Mouse (Mus musculus) forebrain, embryonic 11.5 days (tissue): ENCODE data around the gene Nrxn3. TPM values are rescaled to one million over a fixed set of nuclear protein-coding genes. Genes with fewer than 3 reads are reported as not detected.

Experiments used
- ATAC-seq: fragments of 200-750 bp; cut with Nextera tagmentation; replicated peaks from 2 replicates; pipeline ENCODE4 v1.8.0; 2017; ENCODE audit warnings: moderate TSS enrichment; ENCODE audit not compliant: low FRiP score
- DNase-seq: peaks from one replicate; pipeline ENCODE4 v3.0.0-alpha.2; 2017; ENCODE audit warnings: low spot score
- H3K27ac ChIP-seq: fragments of 300-500 bp; sonication (generic); 2 replicates; pipeline ENCODE4 v1.5.1; 2014; ENCODE audit warnings: low read depth, low read length
- H3K27me3 ChIP-seq: fragments of 300-500 bp; sonication (generic); 2 replicates; pipeline ENCODE4 v1.6.1; 2014; ENCODE audit warnings: mild to moderate bottlenecking, low read length, mixed read lengths; ENCODE audit not compliant: control insufficient read depth, insufficient read depth
- H3K36me3 ChIP-seq: fragments of 300-500 bp; sonication (generic); 2 replicates; pipeline ENCODE4 v1.6.1; 2014; ENCODE audit warnings: mild to moderate bottlenecking, low read length, moderate library complexity, mixed read lengths; ENCODE audit not compliant: control insufficient read depth, insufficient read depth
- H3K4me1 ChIP-seq: fragments of 300-500 bp; sonication (generic); replicated peaks from 2 replicates; pipeline ENCODE4 v1.6.1; 2014; ENCODE audit warnings: low read length, mixed read lengths; ENCODE audit not compliant: control insufficient read depth, insufficient read depth
- H3K4me2 ChIP-seq: fragments of 300-500 bp; sonication (generic); 2 replicates; pipeline ENCODE4 v1.6.1; 2014; ENCODE audit warnings: low read depth, mild to moderate bottlenecking, low read length, moderate library complexity, mixed read lengths; ENCODE audit not compliant: severe bottlenecking
- H3K4me3 ChIP-seq: fragments of 300-500 bp; sonication (generic); 2 replicates; pipeline ENCODE4 v1.5.1; 2014; ENCODE audit warnings: low read depth, low read length
- H3K9ac ChIP-seq: fragments of 300-500 bp; sonication (generic); 2 replicates; pipeline ENCODE4 v1.6.1; 2014; ENCODE audit warnings: low read length
- H3K9me3 ChIP-seq: fragments of 300-500 bp; sonication (generic); 2 replicates; pipeline ENCODE4 v1.6.1; 2016; ENCODE audit warnings: low read length, mixed read lengths; ENCODE audit not compliant: control insufficient read depth
- WGBS: fragments of 180-500 bp; shearing (Covaris S2); extraction: QIAGEN DNeasy Blood & Tissue Kit; methylation state at CpG from one replicate; pipeline ENCODE4 v1.1.7; 2014; 5-methylcytosine and 5-hydroxymethylcytosine counted together
- polyA plus RNA-seq: library from polyadenylated mRNA; unstranded; fragments of >200 nt; fragmentation: Nextera tagmentation; extraction: Ambion mirVana; gene quantifications from 2 replicates; pipeline ENCODE4 v1.2.1, GENCODE M21; 2014

The Nrxn3 gene
- polyA plus RNA-seq, 1 experiment from 2014 or later, result 38.4 TPM

DNA sequence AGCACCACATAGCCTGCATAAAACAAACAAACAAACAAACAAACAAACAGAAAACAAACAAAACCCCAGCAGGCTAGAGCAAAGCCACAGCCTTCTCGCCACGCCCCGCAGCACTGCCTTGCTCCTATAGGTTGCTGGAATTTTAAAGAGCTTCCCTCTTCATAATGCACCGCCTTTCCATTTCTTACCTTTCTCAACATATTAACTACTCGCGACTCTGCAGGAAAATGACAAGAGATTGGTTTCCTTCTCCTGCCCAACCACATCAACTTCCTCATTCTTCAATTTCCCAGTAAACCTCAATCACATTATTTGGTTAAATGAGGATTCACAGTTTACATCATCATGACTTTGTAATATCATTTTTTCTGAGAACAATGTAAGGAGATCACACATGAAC lies 1494.4 kb downstream of the Nrxn3 start:
- DNase-seq (no peak), ATAC-seq (no peak)
- Histone ChIP-seq H3K4me3 (no peak overlapping the region), H3K27ac (no peak overlapping the region), H3K9ac (no peak overlapping the region), H3K4me1 (no peaks in the 10 kb centered on the region), H3K9me3 (no peaks in the 10 kb centered on the region), H3K4me2 (no peak overlapping the region), H3K27me3 (no peaks in the 10 kb centered on the region), H3K36me3 (no peaks in the 10 kb centered on the region)
- WGBS, result 97% methylated on average over 6 of the region's 6 CpGs

DNA sequence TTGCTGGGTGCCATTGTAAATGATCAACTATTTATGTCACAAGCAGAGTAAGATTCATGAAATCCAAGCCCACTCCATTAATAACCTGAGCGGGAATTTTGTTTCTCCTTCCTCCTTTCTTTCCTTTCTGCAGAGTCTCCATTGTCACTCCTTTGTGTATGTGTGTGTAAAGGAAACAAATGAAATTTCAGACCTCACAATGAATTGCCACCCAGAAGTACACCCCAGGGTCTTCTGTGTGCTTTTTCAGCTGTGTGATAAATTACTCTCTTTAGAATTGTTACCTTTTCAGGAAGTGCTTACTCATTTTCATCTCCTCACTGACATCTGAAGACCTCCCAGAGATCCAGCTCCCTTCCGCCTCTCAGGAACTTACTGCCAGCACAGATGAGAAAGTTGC lies 1506.4 kb downstream of the Nrxn3 start:
- H3K9ac ChIP-seq, result no peak overlapping the region
- 56% methylated on average over 2 of the region's 2 CpGs for WGBS
- H3K36me3 ChIP-seq, result no peaks in the 10 kb centered on the region
- no peaks in the 10 kb centered on the region for H3K9me3 ChIP-seq
- ATAC-seq (no peak), DNase-seq (no peak)
- no peaks in the 10 kb centered on the region for H3K27me3 ChIP-seq
- no peak overlapping the region for H3K4me3 ChIP-seq
- H3K4me2 ChIP-seq, result no peak overlapping the region
- H3K27ac ChIP-seq, result no peak overlapping the region
- no peaks in the 10 kb centered on the region for H3K4me1 ChIP-seq

DNA sequence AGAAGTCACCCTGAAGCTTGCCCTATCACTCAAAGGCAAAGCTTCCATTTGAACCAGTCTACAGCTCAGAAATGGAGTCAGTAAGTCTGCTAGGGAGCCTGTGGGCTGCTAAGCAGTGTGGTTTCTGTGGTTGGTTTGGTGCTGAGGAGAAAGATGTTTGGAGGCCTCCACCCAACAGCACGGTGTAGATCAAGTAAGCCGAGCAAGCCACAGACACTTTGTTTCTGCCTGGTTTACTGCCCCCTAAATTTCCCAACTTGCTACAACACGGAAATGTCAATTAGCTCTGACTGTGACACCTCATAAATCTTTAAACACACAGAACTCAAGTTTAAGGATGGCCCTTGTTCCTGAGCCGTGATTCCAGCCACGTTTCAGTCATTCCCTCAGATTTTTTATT lies 1513.4 kb downstream of the Nrxn3 start:
- ATAC-seq (no peak), DNase-seq (no peak)
- 86% methylated on average over 5 of the region's 5 CpGs for WGBS
- H3K27me3 ChIP-seq, result no peaks in the 10 kb centered on the region
- no peak overlapping the region for H3K27ac ChIP-seq
- H3K4me2 ChIP-seq, result no peak overlapping the region
- H3K4me1 ChIP-seq, result no peaks in the 10 kb centered on the region
- H3K36me3 ChIP-seq, result no peaks in the 10 kb centered on the region
- H3K9ac ChIP-seq, result no peak overlapping the region
- H3K9me3 ChIP-seq, result no peaks in the 10 kb centered on the region
- H3K4me3 ChIP-seq, result no peak overlapping the region

DNA sequence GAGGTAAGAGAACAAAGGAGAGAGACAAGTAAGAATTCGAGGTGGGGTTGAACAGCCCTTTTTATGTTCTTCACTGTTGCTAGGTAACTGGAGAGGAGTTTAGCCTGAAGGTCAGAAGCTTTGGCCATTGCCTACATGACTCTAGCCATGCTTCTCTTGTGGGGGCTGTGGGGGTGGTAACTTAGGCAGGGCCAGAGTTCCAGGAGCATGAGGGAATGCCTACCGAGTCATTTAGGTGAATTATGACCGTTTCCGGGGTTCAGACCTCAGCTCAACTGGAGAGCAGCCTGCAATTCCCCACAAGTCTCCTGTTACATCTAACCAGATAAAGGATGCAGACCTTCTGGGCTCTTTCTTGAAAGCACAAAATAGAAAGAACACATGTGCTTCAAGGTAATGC lies 1537.6 kb downstream of the Nrxn3 start:
- no peak overlapping the region for H3K27ac ChIP-seq
- H3K27me3 ChIP-seq, result no peaks in the 10 kb centered on the region
- no peaks in the 10 kb centered on the region for H3K36me3 ChIP-seq
- no peak overlapping the region for H3K9ac ChIP-seq
- H3K9me3 ChIP-seq, result no peaks in the 10 kb centered on the region
- no peak for ATAC-seq
- no peak overlapping the region for H3K4me2 ChIP-seq
- no peak for DNase-seq
- no peak overlapping the region for H3K4me3 ChIP-seq
- no peaks in the 10 kb centered on the region for H3K4me1 ChIP-seq
- WGBS, result 74% methylated on average over 4 of the region's 4 CpGs

DNA sequence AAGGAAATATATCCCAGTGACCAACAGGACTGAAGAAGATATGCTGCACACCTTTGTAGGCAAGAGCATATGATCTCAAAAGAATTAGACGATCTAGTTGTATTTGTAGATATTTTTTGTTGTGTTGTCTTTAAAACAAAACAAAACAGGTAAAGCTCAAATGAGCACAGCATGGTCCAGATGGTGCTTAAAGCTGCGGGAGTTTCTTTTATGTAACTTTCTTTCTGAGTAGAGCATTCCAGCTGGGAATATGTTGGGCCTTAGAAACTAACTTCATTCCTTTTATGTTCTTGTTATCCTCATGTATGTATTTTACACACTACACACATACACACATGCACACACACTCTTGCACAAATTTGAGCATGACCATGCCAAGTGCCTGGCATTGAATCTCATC lies 1545.4 kb downstream of the Nrxn3 start:
- H3K4me3 ChIP-seq, result no peak overlapping the region
- ATAC-seq (no peak), DNase-seq (no peak)
- H3K9me3 ChIP-seq, result no peaks in the 10 kb centered on the region
- no peak overlapping the region for H3K27ac ChIP-seq
- H3K27me3 ChIP-seq, result no peaks in the 10 kb centered on the region
- H3K4me1 ChIP-seq, result no peaks in the 10 kb centered on the region
- 77% methylated on average over 2 of the region's 2 CpGs for WGBS
- H3K36me3 ChIP-seq, result no peaks in the 10 kb centered on the region
- no peak overlapping the region for H3K4me2 ChIP-seq
- no peak overlapping the region for H3K9ac ChIP-seq

DNA sequence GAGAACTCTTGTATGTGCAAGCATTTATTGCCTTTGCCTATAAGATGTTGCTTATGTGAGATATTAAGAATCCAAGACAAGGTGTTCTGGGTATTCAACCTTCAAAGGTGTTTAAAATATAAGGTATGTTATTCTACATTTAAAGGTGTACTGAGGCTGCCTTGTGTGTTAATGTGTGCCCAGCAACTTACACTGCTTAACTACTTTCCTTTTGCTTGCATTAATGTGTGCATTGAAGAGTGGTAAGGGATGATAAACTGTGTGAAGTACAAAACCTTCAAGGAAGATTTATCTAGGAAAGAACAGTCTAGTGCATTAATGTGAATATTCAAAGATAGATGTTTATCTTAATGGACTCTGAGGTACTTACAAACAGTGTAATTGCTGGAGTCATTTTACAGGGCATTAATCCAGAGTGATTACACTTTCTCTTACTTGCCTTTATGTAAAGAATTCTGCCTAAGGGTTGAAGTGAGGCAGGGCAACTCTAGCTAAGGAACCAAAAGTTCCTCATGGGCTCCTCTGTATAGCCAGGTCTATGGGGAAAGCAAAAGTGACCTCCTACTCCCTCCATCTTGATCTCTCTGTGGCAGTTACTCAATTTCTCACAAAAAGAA lies 1548.2 kb downstream of the Nrxn3 start:
- no peak overlapping the region for H3K4me3 ChIP-seq
- no peak overlapping the region for H3K9ac ChIP-seq
- no peaks in the 10 kb centered on the region for H3K9me3 ChIP-seq
- ATAC-seq (no peak), DNase-seq (no peak)
- no peak overlapping the region for H3K27ac ChIP-seq
- no peak overlapping the region for H3K4me2 ChIP-seq
- H3K36me3 ChIP-seq, result no peaks in the 10 kb centered on the region
- no peaks in the 10 kb centered on the region for H3K27me3 ChIP-seq
- H3K4me1 ChIP-seq, result no peaks in the 10 kb centered on the region

DNA sequence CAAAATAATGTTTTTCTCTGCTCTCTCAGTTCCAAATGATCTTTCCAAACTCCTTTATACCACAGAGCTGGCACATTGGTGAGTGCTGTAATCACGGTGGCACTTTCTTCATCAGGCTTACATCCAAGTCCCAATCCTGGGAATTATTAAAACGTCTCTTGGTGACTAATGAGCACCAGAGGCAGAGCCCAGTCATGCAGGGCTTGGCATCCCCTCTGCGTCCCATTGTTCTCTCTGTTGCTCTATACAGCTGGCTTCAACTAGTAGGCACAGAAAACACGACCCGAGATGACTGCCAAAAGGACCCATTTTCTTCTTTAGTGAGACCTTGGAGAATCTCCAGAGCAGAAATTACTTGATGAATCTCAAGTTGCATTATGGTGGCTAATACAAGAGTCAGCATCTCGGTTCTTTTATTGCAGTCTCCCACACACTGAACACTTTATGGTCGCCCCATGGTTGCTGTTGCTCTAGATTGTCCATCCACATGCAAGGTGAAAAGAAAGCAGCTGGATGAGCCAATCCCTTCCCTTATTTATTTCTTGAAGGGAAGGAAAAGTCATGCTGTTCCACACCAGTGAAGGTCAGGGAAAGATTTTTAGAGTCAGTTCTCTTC lies 1552.1 kb downstream of the Nrxn3 start:
- no peaks in the 10 kb centered on the region for H3K27me3 ChIP-seq
- ATAC-seq (no peak), DNase-seq (no peak)
- WGBS, result 72% methylated on average over 7 of the region's 7 CpGs
- H3K9ac ChIP-seq, result no peak overlapping the region
- H3K36me3 ChIP-seq, result no peaks in the 10 kb centered on the region
- no peaks in the 10 kb centered on the region for H3K4me1 ChIP-seq
- no peak overlapping the region for H3K4me2 ChIP-seq
- no peak overlapping the region for H3K4me3 ChIP-seq
- no peak overlapping the region for H3K27ac ChIP-seq
- H3K9me3 ChIP-seq, result no peaks in the 10 kb centered on the region

DNA sequence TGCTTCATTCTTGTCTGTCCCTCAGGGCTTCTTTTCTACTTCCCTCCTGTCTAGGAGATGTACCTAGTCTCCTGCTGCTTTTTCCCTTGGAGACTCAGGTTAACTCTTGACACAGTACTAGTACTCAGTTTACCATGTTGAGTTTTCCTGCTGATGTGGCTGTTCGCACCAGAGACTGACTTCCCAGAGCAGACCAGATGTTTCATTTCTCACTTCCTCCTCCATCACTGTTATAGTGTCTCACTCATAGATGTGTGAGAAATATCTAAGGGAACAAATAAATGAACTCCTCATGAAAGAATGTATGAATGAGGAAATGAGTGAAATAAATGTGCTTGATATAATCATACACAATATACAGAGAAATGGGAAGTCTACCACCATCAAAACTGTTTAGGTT lies 1558.6 kb downstream of the Nrxn3 start:
- Histone ChIP-seq H3K9me3 (no peaks in the 10 kb centered on the region), H3K4me2 (no peak overlapping the region), H3K4me1 (peaks cover 2% of the 10 kb centered on the region; the same call in 1 of the 2 replicates), H3K27ac (no peak overlapping the region), H3K4me3 (no peak overlapping the region), H3K27me3 (no peaks in the 10 kb centered on the region), H3K9ac (no peak overlapping the region), H3K36me3 (no peaks in the 10 kb centered on the region)
- DNase-seq (no peak), ATAC-seq (no peak)
- WGBS, result 91% methylated on average over 1 of the region's 1 CpGs

DNA sequence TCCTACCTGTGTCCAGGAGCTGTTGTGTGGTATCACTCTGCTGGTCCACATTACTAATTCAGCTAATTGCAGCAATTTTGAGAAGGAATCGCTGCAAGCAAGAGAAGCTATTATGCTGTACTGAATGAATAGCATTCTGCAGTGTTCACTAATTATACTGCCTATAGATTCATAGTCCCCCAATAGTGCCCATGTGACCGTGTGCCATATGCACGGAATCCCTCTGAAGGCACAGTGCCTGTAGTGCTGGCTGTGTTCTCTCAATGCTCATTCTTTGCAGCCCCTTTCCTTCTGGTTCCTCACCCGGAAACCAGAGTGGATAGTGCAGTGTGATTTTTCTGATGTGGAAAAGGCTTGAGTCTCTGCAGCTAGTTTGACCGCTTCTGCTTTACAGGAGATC lies 1560.3 kb downstream of the Nrxn3 start:
- DNase-seq (peak; percentile 51), ATAC-seq (peak; percentile 90)
- H3K36me3 ChIP-seq, result no peaks in the 10 kb centered on the region
- no peak overlapping the region for H3K4me2 ChIP-seq
- no peaks in the 10 kb centered on the region for H3K27me3 ChIP-seq
- no peak overlapping the region for H3K27ac ChIP-seq
- 47% methylated on average over 5 of the region's 5 CpGs for WGBS
- no peaks in the 10 kb centered on the region for H3K9me3 ChIP-seq
- H3K9ac ChIP-seq, result no peak overlapping the region
- no peak overlapping the region for H3K4me3 ChIP-seq
- peaks cover 2% of the 10 kb centered on the region; the same call in 1 of the 2 replicates for H3K4me1 ChIP-seq
